Mouse (Mus musculus) forebrain, embryonic 14.5 days (tissue): ENCODE results near the gene Tbcel. TPM values are rescaled to one million over a fixed set of nuclear protein-coding genes. Genes with fewer than 3 reads are reported as not detected.

Source experiments
- ATAC-seq: fragments of 200-750 bp; cut with Nextera tagmentation; 2 replicates; pipeline ENCODE4 v1.8.0; 2017; ENCODE audit warnings: mild to moderate bottlenecking, moderate library complexity
- DNase-seq: peaks from one replicate; pipeline ENCODE4 v3.0.0-alpha.2; 2015; ENCODE audit warnings: low spot score
- H3K27ac ChIP-seq: fragments of 300-500 bp; sonication (generic); 2 replicates; pipeline ENCODE4 v1.5.1; 2014; ENCODE audit warnings: low read depth, mild to moderate bottlenecking, control low read depth, low read length, moderate library complexity
- H3K27me3 ChIP-seq: fragments of 300-500 bp; sonication (generic); replicated peaks from 2 replicates; pipeline ENCODE4 v1.6.1; 2014; ENCODE audit warnings: low read length, control low read depth, mixed read lengths; ENCODE audit not compliant: control insufficient read depth, insufficient read depth
- H3K36me3 ChIP-seq: fragments of 300-500 bp; sonication (generic); 2 replicates; pipeline ENCODE4 v1.6.1; 2014; ENCODE audit warnings: low read length, control low read depth; ENCODE audit not compliant: control insufficient read depth, insufficient read depth
- H3K4me1 ChIP-seq: fragments of 300-500 bp; sonication (generic); 2 replicates; pipeline ENCODE4 v1.6.1; 2014; ENCODE audit warnings: antibody characterized with exemption, low read length, control low read depth; ENCODE audit not compliant: control insufficient read depth, insufficient read depth
- H3K4me2 ChIP-seq: fragments of 300-500 bp; sonication (generic); 2 replicates; pipeline ENCODE4 v1.6.1; 2014; ENCODE audit warnings: mild to moderate bottlenecking, control low read depth, low read length
- H3K4me3 ChIP-seq: fragments of 300-500 bp; sonication (generic); 2 replicates; pipeline ENCODE4 v1.5.1; 2014; ENCODE audit warnings: low read depth, low read length, control low read depth
- H3K9ac ChIP-seq: fragments of 300-500 bp; sonication (generic); 2 replicates; pipeline ENCODE4 v1.6.1; 2014; ENCODE audit warnings: mild to moderate bottlenecking, low read length, control low read depth, moderate library complexity
- H3K9me3 ChIP-seq: fragments of 300-500 bp; sonication (generic); replicated peaks from 2 replicates; pipeline ENCODE4 v1.6.1; 2016; ENCODE audit warnings: low read length, control low read depth, mixed read lengths; ENCODE audit not compliant: control insufficient read depth
- WGBS: fragments of 180-500 bp; shearing (Covaris S2); extraction: QIAGEN DNeasy Blood & Tissue Kit; methylation state at CpG from one replicate; pipeline ENCODE4 v1.1.7; 2014; 5-methylcytosine and 5-hydroxymethylcytosine counted together
- polyA plus RNA-seq: library from polyadenylated mRNA; unstranded; fragments of >200 nt; fragmentation: Nextera tagmentation; extraction: Ambion mirVana; gene quantifications from 2 replicates; pipeline ENCODE4 v1.2.1, GENCODE M21; 2014

The Tbcel gene
- polyA plus RNA-seq, 1 experiment from 2014 or later = 5.6 TPM

DNA sequence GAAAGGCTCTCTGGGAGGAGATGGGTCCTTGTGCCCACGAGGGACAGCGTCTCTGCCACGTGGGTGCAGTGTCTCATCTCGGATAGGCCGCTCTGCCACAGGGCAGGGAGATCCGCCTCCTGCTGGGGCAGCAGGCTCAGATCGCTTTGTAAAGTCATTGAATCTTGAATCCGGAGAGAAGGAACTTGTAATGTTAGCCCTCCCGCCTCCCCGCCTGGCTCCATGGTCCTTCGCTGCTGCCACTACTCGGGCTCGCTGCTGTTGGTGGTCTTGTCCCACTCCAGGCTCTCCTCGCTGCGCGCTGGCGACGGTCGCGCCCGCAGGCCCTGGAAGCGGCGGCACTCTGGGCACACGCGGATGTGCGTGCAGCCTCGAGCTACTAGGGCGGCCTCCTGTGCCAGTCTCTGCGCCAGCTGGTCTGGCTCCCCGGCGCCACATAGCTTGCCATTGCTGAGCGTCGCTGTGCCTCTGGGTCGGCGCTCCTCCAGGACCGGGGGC is 13.0 kb upstream of the Tbcel start:
- H3K4me1 ChIP-seq = peaks cover 7% of the 10 kb centered on the region; the same call in 1 of the 2 replicates
- peak overlapping the region; percentile 39; the same call in 1 of the 2 replicates for H3K27ac ChIP-seq
- H3K9me3 ChIP-seq = no peaks in the 10 kb centered on the region
- H3K4me2 ChIP-seq = peak overlapping the region; percentile 70
- ATAC-seq = peak; percentile 91
- peak overlapping the region; percentile 34 for H3K4me3 ChIP-seq
- peak overlapping the region; percentile 59 for H3K9ac ChIP-seq
- H3K27me3 ChIP-seq = no peaks in the 10 kb centered on the region
- no peaks in the 10 kb centered on the region for H3K36me3 ChIP-seq
- peak; percentile 77 for DNase-seq
- 1% methylated on average over 36 of the region's 36 CpGs for WGBS

DNA sequence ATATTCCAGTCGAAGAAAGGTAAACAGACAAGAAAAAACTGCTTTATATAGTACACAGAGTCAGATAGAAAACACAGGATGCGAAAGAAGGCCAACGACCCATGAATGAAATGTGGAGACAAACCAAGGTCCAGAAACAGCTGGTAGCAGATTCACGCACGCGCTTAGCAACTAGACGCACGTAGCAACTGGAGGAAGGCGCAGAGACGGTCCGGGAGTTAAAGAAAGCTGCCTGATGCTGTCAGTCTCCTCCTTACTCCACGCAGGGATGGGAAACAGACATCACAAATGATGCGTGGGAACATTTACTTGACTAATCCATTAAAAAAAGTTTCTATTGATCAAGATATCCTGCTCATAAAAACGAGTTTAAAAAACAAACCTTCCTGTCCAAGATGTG is 10.6 kb upstream of the Tbcel start:
- no peaks in the 10 kb centered on the region for H3K36me3 ChIP-seq
- peaks cover 14% of the 10 kb centered on the region for H3K4me1 ChIP-seq
- no peak overlapping the region for H3K27ac ChIP-seq
- H3K4me2 ChIP-seq = no peak overlapping the region
- DNase-seq = no peak
- H3K27me3 ChIP-seq = no peaks in the 10 kb centered on the region
- no peaks in the 10 kb centered on the region for H3K9me3 ChIP-seq
- no peak overlapping the region for H3K4me3 ChIP-seq
- no peak overlapping the region for H3K9ac ChIP-seq
- no peak for ATAC-seq
- 68% methylated on average over 14 of the region's 14 CpGs for WGBS

DNA sequence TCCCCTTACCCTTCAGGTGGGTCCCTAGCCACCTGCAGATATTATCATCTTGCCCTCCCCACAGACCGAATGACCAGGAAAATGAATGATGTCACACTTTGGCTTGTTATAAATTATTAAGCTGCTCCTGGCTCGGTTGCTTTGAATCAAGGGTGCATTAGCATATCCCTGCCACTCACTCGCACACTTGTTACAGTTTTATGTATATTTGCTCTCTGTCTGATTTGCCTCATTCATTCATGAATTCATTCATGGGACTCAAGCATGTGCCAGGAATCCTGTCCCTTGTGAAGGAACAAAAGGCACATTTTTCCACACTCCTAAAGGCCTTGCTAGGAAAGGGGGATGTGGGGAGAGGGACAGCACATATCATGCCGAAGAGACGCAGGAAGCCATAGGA is 5.5 kb upstream of the Tbcel start:
- peak; percentile 75; the same call in 1 of the 2 replicates for ATAC-seq

DNA sequence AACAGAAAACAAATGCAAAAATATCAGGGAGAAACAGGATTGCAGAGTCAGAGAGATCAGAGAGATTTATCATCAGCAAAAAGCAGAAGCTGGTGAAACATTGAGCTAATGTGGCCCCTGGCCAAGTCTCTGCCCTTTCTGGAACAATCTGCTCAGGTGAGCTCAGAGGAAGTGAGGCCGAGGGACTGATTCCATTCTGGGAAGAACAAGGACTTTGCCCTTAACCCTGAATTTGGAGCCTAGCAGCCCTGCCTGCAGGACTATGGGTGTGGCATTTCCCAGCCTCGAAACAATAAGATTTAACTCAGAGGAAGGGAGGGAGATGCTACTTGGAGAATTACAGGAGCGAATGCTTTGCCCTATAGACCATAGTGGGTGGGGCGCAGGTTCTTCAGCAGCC is 4.7 kb upstream of the Tbcel start:
- 83% methylated on average over 4 of the region's 4 CpGs for WGBS
- no peak for ATAC-seq

More for the DNA sequence above, 5.5 kb upstream of the Tbcel start:
- DNase-seq = peak; percentile 79
- H3K27ac ChIP-seq = no peak overlapping the region
- no peak overlapping the region for H3K4me3 ChIP-seq
- no peaks in the 10 kb centered on the region for H3K27me3 ChIP-seq
- H3K4me1 ChIP-seq = peaks cover 12% of the 10 kb centered on the region
- H3K9me3 ChIP-seq = no peaks in the 10 kb centered on the region
- no peaks in the 10 kb centered on the region for H3K36me3 ChIP-seq
- WGBS = 15% methylated on average over 5 of the region's 5 CpGs
- H3K9ac ChIP-seq = no peak overlapping the region
- no peak overlapping the region for H3K4me2 ChIP-seq

DNA sequence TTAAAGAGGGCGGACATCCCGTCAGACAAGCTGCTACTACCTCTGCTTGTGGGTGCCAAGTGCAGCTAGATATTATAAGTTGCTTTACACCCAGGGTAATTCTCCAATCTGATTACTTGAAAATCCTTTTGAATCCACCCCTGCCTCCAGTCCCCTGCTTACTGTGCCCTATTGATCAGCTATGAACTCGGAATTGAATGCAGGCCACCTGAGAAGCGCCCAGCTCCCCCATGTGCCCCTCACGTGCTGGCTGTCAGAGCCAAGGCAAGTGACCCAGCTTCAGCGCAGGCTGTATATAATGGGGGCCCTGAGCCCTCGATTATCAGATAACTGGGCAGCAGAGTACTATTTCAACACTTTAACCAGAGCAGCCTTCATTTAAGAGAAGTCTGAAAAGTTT is 626 bp upstream of the Tbcel start:
- Histone ChIP-seq H3K9ac (no peak overlapping the region), H3K36me3 (no peaks in the 10 kb centered on the region), H3K4me1 (peaks cover 10% of the 10 kb centered on the region), H3K27me3 (no peaks in the 10 kb centered on the region), H3K4me2 (no peak overlapping the region), H3K4me3 (no peak overlapping the region), H3K27ac (no peak overlapping the region), H3K9me3 (0 out of 2 replicates have a peak, but pooled peaks cover 2% of the 10 kb centered on the region)
- no peak for ATAC-seq
- WGBS = 59% methylated on average over 7 of the region's 7 CpGs
- DNase-seq = no peak

More for the DNA sequence above, 4.7 kb upstream of the Tbcel start:
- Histone ChIP-seq H3K4me2 (no peak overlapping the region), H3K4me1 (peaks cover 12% of the 10 kb centered on the region), H3K27me3 (no peaks in the 10 kb centered on the region), H3K36me3 (no peaks in the 10 kb centered on the region), H3K27ac (no peak overlapping the region), H3K9ac (no peak overlapping the region), H3K9me3 (no peaks in the 10 kb centered on the region), H3K4me3 (no peak overlapping the region)
- DNase-seq = no peak

DNA sequence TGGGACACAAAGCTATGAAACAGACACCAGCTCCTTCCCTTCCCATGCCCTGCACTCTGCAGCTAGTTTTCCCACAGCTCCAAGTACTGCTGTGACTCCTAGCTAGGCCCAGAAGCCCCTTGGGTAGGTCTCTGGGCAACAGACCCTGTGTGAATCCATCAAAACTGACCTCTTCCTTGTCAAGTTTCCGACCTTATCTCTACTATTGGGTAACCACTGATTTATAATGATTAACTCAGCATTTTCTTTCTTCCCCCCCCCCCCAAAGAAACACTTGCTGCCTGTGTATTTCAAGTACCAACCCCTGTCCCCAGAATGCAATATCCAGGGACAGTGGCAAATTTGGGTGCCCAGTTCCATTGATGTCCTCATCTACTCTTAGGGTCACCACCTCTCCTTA is 587 bp downstream of the Tbcel start:
- DNase-seq (no peak), ATAC-seq (no peak)
- no peak overlapping the region for H3K9ac ChIP-seq
- no peak overlapping the region for H3K4me3 ChIP-seq
- no peaks in the 10 kb centered on the region for H3K27me3 ChIP-seq
- no peaks in the 10 kb centered on the region for H3K36me3 ChIP-seq
- no peak overlapping the region for H3K27ac ChIP-seq
- H3K4me1 ChIP-seq = peaks cover 6% of the 10 kb centered on the region
- 0 out of 2 replicates have a peak, but pooled peaks cover 2% of the 10 kb centered on the region for H3K9me3 ChIP-seq
- 84% methylated on average over 1 of the region's 1 CpGs for WGBS
- no peak overlapping the region for H3K4me2 ChIP-seq

DNA sequence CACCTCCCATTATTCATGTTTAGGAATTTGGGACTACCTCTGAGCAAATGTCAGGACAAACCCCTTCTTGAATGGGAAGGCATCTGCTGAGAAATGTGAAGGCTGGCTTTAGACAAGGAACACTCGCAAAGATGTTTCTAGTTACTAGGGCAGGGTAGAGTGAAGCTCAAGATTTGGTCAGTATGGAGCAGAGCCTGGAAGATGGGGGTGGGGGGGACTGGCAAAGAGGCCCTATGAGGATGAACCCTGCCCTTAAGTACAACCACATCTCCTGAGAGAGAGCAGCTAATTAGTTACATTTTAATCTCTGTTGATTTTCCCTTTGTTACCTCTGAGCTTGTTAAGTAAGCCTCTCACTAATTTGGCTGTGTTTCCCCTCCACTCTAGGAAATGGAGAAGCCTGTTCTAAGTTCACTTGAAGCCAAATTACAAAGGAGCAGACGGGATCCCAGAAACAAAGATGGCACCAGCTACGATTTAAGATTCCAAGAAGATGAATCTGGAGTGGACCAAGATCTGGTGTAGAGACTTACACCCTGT is 2.6 kb downstream of the Tbcel start:
- H3K4me2 ChIP-seq = no peak overlapping the region

DNA sequence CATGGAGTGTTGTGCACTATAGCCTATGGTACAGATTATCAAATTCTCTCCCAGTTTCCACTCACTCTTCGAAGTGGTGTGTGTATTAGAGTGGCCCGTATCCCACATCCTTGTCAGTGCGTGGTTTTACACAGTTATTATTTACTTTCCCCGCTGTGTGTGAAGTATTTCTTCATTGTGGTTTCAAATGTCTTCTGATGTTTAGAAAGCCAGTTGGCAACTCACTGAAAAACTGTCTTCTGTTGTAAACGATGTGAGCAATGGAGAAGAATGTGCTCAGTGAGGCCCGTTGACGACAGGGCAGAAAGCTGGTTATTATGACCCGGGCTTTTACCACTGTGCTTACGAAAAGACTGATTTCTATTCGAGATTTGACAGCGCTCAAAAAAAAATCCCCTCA is 3.0 kb downstream of the Tbcel start:
- ATAC-seq = no peak
- WGBS = 37% methylated on average over 11 of the region's 11 CpGs

More for the DNA sequence above, 2.6 kb downstream of the Tbcel start:
- peak; percentile 49 for DNase-seq
- Histone ChIP-seq H3K36me3 (no peaks in the 10 kb centered on the region), H3K27me3 (no peaks in the 10 kb centered on the region), H3K4me3 (no peak overlapping the region), H3K27ac (no peak overlapping the region), H3K9ac (no peak overlapping the region), H3K9me3 (0 out of 2 replicates have a peak, but pooled peaks cover 2% of the 10 kb centered on the region), H3K4me1 (peaks cover 6% of the 10 kb centered on the region)
- ATAC-seq = no peak
- 26% methylated on average over 3 of the region's 3 CpGs for WGBS

DNA sequence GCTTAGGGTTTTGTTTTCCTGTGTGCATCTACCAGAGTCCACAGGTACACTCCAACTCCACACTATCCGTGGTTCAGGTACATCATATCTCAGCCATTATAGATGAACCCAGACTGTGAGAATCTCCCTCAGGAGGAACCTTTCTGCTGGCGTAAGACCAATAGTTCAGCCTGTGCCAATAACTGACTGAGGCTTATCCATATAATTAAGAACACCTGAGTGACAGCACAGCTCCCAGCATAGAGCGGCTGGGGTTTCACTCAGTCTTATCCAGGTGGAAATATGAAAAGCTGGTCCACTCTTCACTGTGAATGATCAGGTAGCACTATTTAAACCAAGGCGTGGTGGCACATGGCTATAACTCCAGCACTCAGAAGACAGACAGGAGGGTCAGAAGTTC is 3.9 kb downstream of the Tbcel start:
- H3K36me3 ChIP-seq = no peaks in the 10 kb centered on the region
- WGBS = 79% methylated on average over 4 of the region's 4 CpGs
- H3K4me3 ChIP-seq = no peak overlapping the region
- H3K4me1 ChIP-seq = peaks cover 6% of the 10 kb centered on the region
- H3K9me3 ChIP-seq = 0 out of 2 replicates have a peak, but pooled peaks cover 2% of the 10 kb centered on the region
- ATAC-seq = no peak
- H3K27ac ChIP-seq = no peak overlapping the region
- H3K4me2 ChIP-seq = no peak overlapping the region
- no peak overlapping the region for H3K9ac ChIP-seq
- no peaks in the 10 kb centered on the region for H3K27me3 ChIP-seq
- DNase-seq = no peak

More for the DNA sequence above, 3.0 kb downstream of the Tbcel start:
- no peak overlapping the region for H3K9ac ChIP-seq
- 0 out of 2 replicates have a peak, but pooled peaks cover 2% of the 10 kb centered on the region for H3K9me3 ChIP-seq
- no peak overlapping the region for H3K4me3 ChIP-seq
- H3K4me2 ChIP-seq = no peak overlapping the region
- no peaks in the 10 kb centered on the region for H3K27me3 ChIP-seq
- DNase-seq = no peak
- peaks cover 6% of the 10 kb centered on the region for H3K4me1 ChIP-seq
- no peak overlapping the region for H3K27ac ChIP-seq
- no peaks in the 10 kb centered on the region for H3K36me3 ChIP-seq
